Mouse (Mus musculus): ENCODE data around the gene Ankrd10. TPM values are rescaled to one million over a fixed set of nuclear protein-coding genes. Genes with fewer than 3 reads are reported as not detected.
A peak's percentile ranks its signal among the peaks of the same experiment; 100 is the strongest.

Ankrd10 gene
- polyA plus RNA-seq, 1 experiment from 2014 or later: 21.1 TPM

DNA sequence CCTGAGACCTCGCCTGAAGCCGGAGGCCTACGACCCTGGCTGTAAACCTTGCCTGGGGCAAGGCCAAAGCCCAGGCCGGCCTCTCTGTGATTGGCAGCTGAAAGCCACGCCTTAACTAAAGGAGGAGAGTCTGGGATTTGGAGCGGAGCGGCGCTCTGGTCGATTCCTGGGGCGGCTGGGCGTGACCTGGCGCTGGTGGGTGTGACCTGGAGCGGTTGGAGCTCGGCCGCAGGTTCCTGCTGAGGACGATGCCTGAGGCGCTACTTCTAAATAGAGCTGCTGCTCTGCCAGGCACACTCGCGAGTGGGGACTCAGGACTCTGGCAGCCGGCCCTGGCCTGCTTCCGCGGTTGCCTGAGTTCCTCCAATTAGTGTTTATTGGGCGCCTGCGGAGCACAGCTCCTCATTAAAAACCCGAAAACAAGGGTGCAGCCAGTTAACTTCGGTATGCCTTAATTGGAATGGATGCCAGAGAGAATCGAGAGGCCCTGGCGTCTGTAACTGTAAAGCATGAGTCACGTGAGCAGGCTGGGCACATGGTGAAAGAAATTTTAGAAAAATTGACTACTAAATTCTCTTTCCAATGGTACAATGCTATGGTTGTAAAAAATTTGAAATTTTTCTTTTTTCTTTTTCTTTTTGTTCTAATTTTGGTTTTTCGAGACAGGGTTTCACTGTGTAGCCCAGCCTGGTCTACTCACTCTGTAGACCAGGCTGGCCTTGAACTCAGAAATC is 934 bp upstream of the Ankrd10 start:
- no peaks in the 10 kb centered on the region for H3K9me3 ChIP-seq (replicated peaks; ENCODE audit: control insufficient read depth, low read length)
- H3K4me1 ChIP-seq (ENCODE audit: control insufficient read depth, low read depth, low read length): peaks cover 28% of the 10 kb centered on the region
- H3K36me3 ChIP-seq (ENCODE audit: control insufficient read depth, insufficient read depth): peaks cover 2% of the 10 kb centered on the region; the same call in 1 of the 2 replicates
- H3K27me3 ChIP-seq (ENCODE audit: control insufficient read depth, insufficient read depth, low read depth, low read length): no peaks in the 10 kb centered on the region
- peak; percentile 76 for ATAC-seq (ENCODE audit: low read depth)
- peak overlapping the region; percentile 93 for H3K27ac ChIP-seq (ENCODE audit: low read length)
- H3K9ac ChIP-seq (ENCODE audit: low read depth, low read length): peak overlapping the region; percentile 58
- H3K4me2 ChIP-seq (ENCODE audit: low read depth, low read length): peak overlapping the region; percentile 95
- 1% methylated on average over 30 of the region's 30 CpGs for WGBS (ENCODE audit: insufficient replicate concordance)
- peak overlapping the region; percentile 91 for H3K4me3 ChIP-seq (ENCODE audit: low read depth, low read length)

DNA sequence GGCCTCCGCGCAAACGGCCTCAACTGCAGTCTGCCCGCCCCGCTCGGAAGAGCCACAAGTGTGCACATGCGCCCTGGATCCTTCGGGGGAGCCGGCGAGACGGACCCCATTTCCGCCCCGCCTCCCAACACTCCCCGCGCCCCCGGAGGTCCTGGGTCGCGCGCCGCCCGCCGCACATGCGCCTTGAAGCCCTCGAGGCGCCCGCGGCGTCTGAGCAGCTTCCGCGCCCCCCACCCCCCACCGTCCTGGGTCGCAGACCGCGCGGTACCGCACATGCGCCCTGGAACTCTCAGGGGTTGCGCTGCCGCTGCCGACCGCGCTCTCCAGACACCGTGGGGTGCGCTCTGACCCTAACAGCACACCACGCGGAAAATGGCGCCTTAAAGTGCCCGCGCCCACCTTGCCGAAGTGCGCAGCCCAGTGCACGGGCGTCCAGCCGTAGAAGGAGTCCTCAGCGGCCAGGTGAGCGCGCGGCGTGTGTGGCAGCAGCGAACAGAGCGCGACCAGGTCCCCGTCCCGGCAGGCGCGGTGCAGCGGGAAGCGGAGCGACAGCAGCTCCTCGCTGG is 462 bp downstream of the Ankrd10 start:
- Histone ChIP-seq H3K9me3 (replicated peaks; ENCODE audit: control insufficient read depth, low read length) (no peaks in the 10 kb centered on the region), H3K27ac (ENCODE audit: low read length) (peak overlapping the region; percentile 93), H3K27me3 (ENCODE audit: control insufficient read depth, insufficient read depth, low read depth, low read length) (no peaks in the 10 kb centered on the region), H3K36me3 (ENCODE audit: control insufficient read depth, insufficient read depth) (peaks cover 8% of the 10 kb centered on the region; the same call in 1 of the 2 replicates), H3K4me2 (ENCODE audit: low read depth, low read length) (peak overlapping the region; percentile 95), H3K9ac (ENCODE audit: low read depth, low read length) (peak overlapping the region; percentile 92), H3K4me3 (ENCODE audit: low read depth, low read length) (peak overlapping the region; percentile 91), H3K4me1 (ENCODE audit: control insufficient read depth, low read depth, low read length) (peaks cover 28% of the 10 kb centered on the region)
- WGBS (ENCODE audit: insufficient replicate concordance): under 1% methylated on average over 69 of the region's 70 CpGs
- peak; percentile 28 for ATAC-seq (ENCODE audit: low read depth)

DNA sequence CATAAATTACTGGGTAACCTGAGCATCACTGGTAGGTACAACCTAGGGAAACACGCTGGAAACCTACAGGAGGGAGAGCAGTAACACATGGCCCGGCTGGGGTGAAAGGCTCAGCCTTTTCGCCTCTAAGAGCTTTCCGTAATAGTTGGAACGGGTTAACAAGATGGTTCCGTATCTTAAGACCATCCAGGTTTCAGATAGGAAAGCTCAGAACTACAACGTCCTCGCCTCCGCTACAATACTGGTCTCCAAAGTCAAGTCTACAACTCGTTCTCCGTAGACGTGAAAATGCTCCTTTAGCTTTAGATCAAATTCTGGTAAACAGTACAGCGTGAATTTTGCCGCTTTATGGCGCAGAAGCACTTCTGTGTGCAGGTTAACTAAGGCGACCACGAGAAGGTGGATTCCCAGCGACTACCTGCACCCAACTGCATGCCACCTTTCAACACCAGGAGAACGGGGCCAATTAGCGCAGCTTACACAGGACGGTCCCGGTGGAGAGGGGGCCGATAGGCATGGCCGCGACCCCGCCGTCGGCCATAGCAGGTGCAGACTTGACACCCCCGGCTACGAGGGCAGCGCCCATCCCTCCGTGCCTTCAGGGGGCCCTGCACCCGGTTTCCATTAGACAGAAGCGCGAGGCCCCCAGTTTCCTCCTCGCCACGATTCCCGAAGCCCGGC is 1.1 kb downstream of the Ankrd10 start:
- Histone ChIP-seq H3K36me3 (ENCODE audit: control insufficient read depth, insufficient read depth) (peaks cover 8% of the 10 kb centered on the region; the same call in 1 of the 2 replicates), H3K4me1 (ENCODE audit: control insufficient read depth, low read depth, low read length) (peaks cover 28% of the 10 kb centered on the region), H3K9ac (ENCODE audit: low read depth, low read length) (peak overlapping the region; percentile 92), H3K27me3 (ENCODE audit: control insufficient read depth, insufficient read depth, low read depth, low read length) (no peaks in the 10 kb centered on the region), H3K4me2 (ENCODE audit: low read depth, low read length) (peak overlapping the region; percentile 95), H3K9me3 (replicated peaks; ENCODE audit: control insufficient read depth, low read length) (no peaks in the 10 kb centered on the region), H3K27ac (ENCODE audit: low read length) (peak overlapping the region; percentile 93), H3K4me3 (ENCODE audit: low read depth, low read length) (peak overlapping the region; percentile 91)
- ATAC-seq (ENCODE audit: low read depth): no peak
- WGBS (ENCODE audit: insufficient replicate concordance): 0% methylated on average over 39 of the region's 39 CpGs

DNA sequence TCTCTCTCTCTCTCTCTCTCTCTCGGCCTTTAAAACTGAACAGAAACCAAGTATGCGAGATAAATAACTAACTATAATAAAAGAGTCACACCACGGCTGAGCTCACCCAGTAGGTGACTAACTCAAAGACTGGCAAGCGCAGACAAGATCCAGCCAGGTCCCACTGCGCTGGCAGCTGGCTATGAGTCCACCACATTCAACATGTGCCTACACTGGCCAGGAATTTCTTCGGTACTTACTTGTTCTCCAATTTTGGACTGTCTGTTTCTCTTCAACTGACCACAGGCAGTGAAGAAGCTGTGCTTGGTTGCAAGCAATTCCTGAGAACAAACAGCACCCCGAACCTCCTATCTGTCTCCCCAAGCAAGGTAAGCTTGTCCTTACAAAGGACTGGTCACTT is 2.1 kb downstream of the Ankrd10 start:
- Histone ChIP-seq H3K9ac (ENCODE audit: low read depth, low read length) (no peak overlapping the region; the same call in 1 of the 2 replicates), H3K27ac (ENCODE audit: low read length) (0 out of 2 replicates have a peak overlapping the region, but pooled peaks have one; percentile 31), H3K9me3 (replicated peaks; ENCODE audit: control insufficient read depth, low read length) (no peaks in the 10 kb centered on the region), H3K4me3 (ENCODE audit: low read depth, low read length) (peak overlapping the region; percentile 91), H3K4me1 (ENCODE audit: control insufficient read depth, low read depth, low read length) (peaks cover 28% of the 10 kb centered on the region), H3K36me3 (ENCODE audit: control insufficient read depth, insufficient read depth) (peaks cover 9% of the 10 kb centered on the region), H3K4me2 (ENCODE audit: low read depth, low read length) (peak overlapping the region; percentile 95), H3K27me3 (ENCODE audit: control insufficient read depth, insufficient read depth, low read depth, low read length) (no peaks in the 10 kb centered on the region)
- WGBS (ENCODE audit: insufficient replicate concordance): 53% methylated on average over 7 of the region's 7 CpGs
- no peak for ATAC-seq (ENCODE audit: low read depth)

- Histone ChIP-seq H3K4me1 (ENCODE audit: control insufficient read depth, low read depth, low read length) (peaks cover 28% of the 10 kb centered on the region), H3K9ac (ENCODE audit: low read depth, low read length) (no peak overlapping the region), H3K36me3 (ENCODE audit: control insufficient read depth, insufficient read depth) (peaks cover 12% of the 10 kb centered on the region), H3K27ac (ENCODE audit: low read length) (no peak overlapping the region), H3K27me3 (ENCODE audit: control insufficient read depth, insufficient read depth, low read depth, low read length) (no peaks in the 10 kb centered on the region), H3K4me3 (ENCODE audit: low read depth, low read length) (no peak overlapping the region), H3K4me2 (ENCODE audit: low read depth, low read length) (no peak overlapping the region), H3K9me3 (replicated peaks; ENCODE audit: control insufficient read depth, low read length) (no peaks in the 10 kb centered on the region)
- 24% methylated on average over 2 of the region's 2 CpGs for WGBS (ENCODE audit: insufficient replicate concordance)
- ATAC-seq (ENCODE audit: low read depth): no peak
These were observed 3.2 kb downstream of the Ankrd10 start for GRCm38 (mm10) chr8:11632406-11632805.

DNA sequence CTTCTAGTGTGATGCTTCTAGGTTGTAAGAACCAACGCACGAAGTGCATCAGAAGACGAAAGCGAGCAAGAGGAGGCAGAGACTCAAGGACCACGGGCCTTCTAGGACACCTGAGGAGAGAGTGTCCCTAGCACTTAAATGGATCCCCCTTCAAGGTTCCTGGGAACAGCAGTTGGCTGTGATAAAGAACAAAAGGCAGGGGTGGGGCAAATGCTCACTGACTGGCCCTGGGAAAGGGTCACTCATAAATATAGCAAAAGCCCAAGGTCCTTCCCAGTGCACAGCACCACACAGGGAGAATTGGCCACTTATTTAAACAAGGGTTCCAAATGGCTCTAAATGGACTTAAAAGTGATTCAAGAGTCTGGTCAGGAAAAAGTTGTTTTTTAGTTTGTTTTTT is 6.4 kb downstream of the Ankrd10 start:
- Histone ChIP-seq H3K4me1 (ENCODE audit: control insufficient read depth, low read depth, low read length) (peaks cover 15% of the 10 kb centered on the region), H3K4me3 (ENCODE audit: low read depth, low read length) (no peak overlapping the region), H3K4me2 (ENCODE audit: low read depth, low read length) (no peak overlapping the region), H3K9me3 (replicated peaks; ENCODE audit: control insufficient read depth, low read length) (no peaks in the 10 kb centered on the region), H3K36me3 (ENCODE audit: control insufficient read depth, insufficient read depth) (peaks cover 19% of the 10 kb centered on the region), H3K27ac (ENCODE audit: low read length) (no peak overlapping the region), H3K27me3 (ENCODE audit: control insufficient read depth, insufficient read depth, low read depth, low read length) (no peaks in the 10 kb centered on the region), H3K9ac (ENCODE audit: low read depth, low read length) (no peak overlapping the region)
- no peak for ATAC-seq (ENCODE audit: low read depth)
- WGBS (ENCODE audit: insufficient replicate concordance): 73% methylated on average over 5 of the region's 5 CpGs

GRCm38 (mm10) chr8:11628506-11629132 is 6.9 kb downstream of the Ankrd10 start:
- H3K27me3 ChIP-seq (ENCODE audit: control insufficient read depth, insufficient read depth, low read depth, low read length): no peaks in the 10 kb centered on the region
- no peaks in the 10 kb centered on the region for H3K9me3 ChIP-seq (replicated peaks; ENCODE audit: control insufficient read depth, low read length)
- H3K36me3 ChIP-seq (ENCODE audit: control insufficient read depth, insufficient read depth): peaks cover 19% of the 10 kb centered on the region
- 78% methylated on average over 7 of the region's 7 CpGs for WGBS (ENCODE audit: insufficient replicate concordance)
- H3K9ac ChIP-seq (ENCODE audit: low read depth, low read length): no peak overlapping the region
- no peak overlapping the region for H3K27ac ChIP-seq (ENCODE audit: low read length)
- no peak overlapping the region for H3K4me3 ChIP-seq (ENCODE audit: low read depth, low read length)
- H3K4me1 ChIP-seq (ENCODE audit: control insufficient read depth, low read depth, low read length): peaks cover 9% of the 10 kb centered on the region
- H3K4me2 ChIP-seq (ENCODE audit: low read depth, low read length): no peak overlapping the region
- ATAC-seq (ENCODE audit: low read depth): no peak

- no peaks in the 10 kb centered on the region for H3K27me3 ChIP-seq (ENCODE audit: control insufficient read depth, insufficient read depth, low read depth, low read length)
- no peak overlapping the region for H3K4me3 ChIP-seq (ENCODE audit: low read depth, low read length)
- ATAC-seq (ENCODE audit: low read depth): no peak
- H3K4me2 ChIP-seq (ENCODE audit: low read depth, low read length): no peak overlapping the region
- H3K36me3 ChIP-seq (ENCODE audit: control insufficient read depth, insufficient read depth): peaks cover 19% of the 10 kb centered on the region
- H3K9me3 ChIP-seq (replicated peaks; ENCODE audit: control insufficient read depth, low read length): no peaks in the 10 kb centered on the region
- H3K27ac ChIP-seq (ENCODE audit: low read length): no peak overlapping the region
- WGBS (ENCODE audit: insufficient replicate concordance): 75% methylated on average over 9 of the region's 9 CpGs
- H3K9ac ChIP-seq (ENCODE audit: low read depth, low read length): no peak overlapping the region
- peaks cover 4% of the 10 kb centered on the region for H3K4me1 ChIP-seq (ENCODE audit: control insufficient read depth, low read depth, low read length)
These were observed 7.8 kb downstream of the Ankrd10 start for GRCm38 (mm10) chr8:11627717-11628116.
